Mouse (Mus musculus) megakaryocyte progenitor cell, adult 5-6 weeks (primary cell): Measurements from ENCODE around the gene Fntb. TPM values are rescaled to one million over a fixed set of nuclear protein-coding genes. Genes with fewer than 3 reads are reported as not detected.
A peak's percentile ranks its signal among the peaks of the same experiment; 100 is the strongest.

ENCODE experiments used
- ATAC-seq: replicated peaks from 2 replicates; pipeline ENCODE4 v1.8.0; 2016; ENCODE audit warnings: mild to moderate bottlenecking, moderate TSS enrichment, inconsistent platforms; ENCODE audit not compliant: poor library complexity
- total RNA-seq, 2 experiments: library from RNA; stranded (forward) in 1 of 2; stranded (reverse) in 1 of 2; fragments of 157-497, 149-512 nt in 1 of 2; fragments of 200-1000 nt in 1 of 2; gene quantifications; 2 replicates each; pipeline versions ENCODE4 v1.2.3 to v1.2.4; 2015 to 2017

The Fntb gene
- total RNA-seq (2015) (11.9 and 12.7 TPM in 2 replicates), total RNA-seq (2017) (5.0 and 7.3 TPM in 2 replicates)

DNA sequence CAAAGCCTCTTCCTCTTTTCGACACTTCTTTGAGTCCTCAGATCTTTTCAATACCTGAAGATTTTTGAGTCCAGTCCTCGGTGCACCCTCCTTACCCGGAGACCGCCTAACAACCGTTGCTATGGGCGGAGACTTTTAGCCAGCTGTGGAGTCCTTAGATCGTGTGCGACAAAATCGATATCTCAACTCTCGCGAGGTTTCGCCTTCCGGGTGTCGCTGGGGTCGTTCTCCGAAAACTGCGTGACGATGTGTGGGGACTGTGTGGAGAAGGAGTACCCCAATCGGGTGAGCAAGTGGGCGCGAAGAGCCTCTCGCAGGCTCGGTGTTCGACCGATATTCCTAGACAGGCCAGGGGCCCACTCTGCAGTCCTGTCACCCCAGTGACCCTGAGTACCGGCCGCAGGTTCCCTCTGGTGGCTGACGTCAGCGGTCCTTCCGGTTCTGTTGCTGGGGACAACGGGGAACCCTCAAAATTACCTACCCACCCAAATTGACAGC, at the start of gene Fntb, which contains the start of gene Churc1:
TSS of gene Fntb (plus strand) at position 236 of the 498 bp plus-strand sequence.
TSS of gene Churc1 (plus strand) at position 185 of the 498 bp plus-strand sequence.
- peak; percentile 99 for ATAC-seq

DNA sequence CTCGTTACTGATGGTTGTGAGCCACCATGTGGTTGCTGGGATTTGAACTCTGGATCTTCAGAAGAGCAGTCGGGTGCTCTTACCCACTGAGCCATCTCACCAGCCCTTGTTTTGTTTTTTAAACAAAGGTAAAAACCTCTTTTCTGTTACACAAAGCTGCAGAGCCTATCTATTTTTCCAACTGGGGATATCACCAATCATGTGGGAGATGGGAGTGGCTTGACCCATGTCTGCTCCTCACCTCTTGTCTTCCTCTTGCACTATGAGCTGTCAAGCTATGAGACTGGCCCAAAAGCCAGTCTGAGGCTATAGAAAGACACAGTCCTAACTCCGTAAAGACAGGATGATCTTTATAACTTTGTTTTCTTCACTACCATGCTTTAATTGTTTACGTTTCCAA, 47.0 kb upstream of the Fntb start:
- ATAC-seq, result no peak

DNA sequence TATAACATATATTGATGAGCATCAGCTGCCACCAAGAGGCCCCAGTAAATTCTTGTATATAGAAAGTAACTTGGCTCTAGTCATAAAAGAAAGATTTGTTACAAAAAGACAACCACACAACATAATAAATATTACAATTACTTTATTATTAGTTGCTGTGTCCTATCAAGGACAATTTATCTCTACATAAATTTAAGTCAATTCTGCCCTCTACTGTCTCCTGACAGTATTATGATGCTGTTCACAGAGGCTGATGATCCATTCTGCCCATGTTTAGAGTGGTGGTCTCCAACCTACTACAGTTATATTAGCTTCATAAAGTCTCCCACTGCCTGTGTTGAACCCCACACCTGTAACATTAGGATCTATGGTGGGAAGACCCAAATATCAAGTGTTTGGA, 44.8 kb upstream of the Fntb start:
- no peak for ATAC-seq

DNA sequence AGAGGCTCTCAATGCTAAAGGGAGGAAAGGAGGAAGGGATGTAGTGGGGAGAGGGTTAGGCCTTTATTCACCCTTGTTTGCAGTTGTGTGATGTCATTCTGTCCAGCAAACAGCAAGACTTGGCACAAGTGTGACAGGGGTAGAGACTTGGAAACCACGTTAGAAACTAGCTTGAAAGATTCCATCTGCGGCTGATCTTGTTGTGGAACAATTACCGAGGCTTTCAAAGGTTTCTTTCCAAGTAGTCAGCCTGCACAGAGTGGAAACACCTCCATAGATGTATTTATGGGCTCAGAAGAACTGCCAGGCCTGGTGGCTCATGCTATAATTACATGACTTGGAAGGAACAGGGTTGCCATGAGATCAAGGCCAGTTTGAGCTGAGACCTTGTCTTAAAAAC, 43.4 kb upstream of the Fntb start:
- ATAC-seq, result no peak

DNA sequence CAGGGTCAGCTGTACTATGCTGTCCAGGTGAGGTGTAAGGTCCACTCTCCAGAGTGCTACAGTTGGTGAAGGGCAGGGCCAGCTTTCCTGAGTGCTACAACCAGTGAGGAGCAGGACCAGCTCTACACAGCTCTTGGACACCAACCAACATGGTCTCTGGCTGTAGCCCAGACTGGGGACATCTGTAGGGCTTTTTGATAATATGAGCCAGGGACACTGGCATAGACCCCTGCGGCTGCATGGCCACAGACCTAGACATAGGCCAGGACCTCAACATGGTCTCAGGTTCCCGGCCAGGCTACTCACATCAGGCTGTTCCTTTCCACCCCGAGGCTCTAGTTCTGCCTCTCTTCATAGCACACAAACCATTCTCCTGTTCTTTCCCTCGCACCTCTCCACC, 37.4 kb upstream of the Fntb start:
- ATAC-seq, result no peak

DNA sequence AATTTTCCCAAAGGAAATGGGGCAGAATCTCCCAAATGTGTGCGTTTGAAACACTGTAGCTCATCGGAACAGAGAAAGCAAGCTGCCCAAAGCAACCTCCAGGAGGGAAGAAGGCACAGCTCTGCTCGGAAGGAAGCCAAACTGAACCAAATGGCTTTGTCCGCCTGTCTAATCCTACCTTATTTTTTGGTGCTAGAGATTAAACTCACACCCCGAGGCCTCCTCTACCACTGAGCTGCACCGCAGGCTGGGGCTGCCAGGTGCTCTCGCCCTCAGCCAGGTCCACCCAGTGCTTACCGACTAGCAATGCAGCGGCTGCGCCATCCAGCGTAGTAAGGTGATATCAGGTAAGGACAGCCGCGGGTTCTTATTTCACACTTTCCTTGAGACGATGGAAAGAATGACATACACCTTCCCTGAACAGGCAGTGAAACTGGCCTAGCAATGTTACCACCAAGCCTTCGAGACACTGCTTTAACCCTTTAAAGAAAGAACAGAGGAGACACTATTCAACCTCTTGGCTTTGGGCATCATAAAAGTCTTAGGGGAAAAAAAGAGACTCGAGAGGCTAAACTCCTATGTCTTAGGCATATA, 14.4 kb upstream of the Fntb start:
- no peak for ATAC-seq

DNA sequence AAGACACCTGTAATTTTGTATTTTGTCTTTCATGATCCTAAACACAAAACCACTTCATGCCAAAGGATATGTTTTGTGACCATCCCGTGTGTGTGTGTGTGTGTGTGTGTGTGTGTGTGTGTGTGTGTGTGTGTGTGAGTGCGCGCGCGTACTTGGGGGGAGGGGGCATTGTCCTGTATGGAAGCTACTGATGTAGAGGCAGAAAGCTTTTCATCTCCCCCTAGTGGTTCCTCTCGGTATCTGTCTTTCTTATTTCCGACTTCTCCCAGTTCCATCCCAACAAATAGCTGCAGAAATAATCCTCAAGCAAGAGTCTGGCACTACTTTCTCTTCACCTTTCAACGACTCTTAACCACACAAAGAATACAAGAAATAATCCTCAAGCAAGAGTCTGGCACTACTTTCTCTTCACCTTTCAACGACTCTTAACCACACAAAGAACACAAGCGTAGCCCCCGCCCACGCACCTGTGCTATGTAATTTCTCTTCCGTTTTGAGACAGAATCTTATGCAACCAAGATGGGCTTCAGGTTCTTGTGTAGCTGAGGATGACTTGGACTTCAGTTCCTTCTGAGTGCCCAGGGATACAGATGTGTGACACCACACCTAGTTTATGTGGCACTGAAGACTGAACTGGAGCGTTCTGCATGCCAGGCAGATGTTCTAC, 12.6 kb upstream of the Fntb start:
- peak; percentile 71 for ATAC-seq

DNA sequence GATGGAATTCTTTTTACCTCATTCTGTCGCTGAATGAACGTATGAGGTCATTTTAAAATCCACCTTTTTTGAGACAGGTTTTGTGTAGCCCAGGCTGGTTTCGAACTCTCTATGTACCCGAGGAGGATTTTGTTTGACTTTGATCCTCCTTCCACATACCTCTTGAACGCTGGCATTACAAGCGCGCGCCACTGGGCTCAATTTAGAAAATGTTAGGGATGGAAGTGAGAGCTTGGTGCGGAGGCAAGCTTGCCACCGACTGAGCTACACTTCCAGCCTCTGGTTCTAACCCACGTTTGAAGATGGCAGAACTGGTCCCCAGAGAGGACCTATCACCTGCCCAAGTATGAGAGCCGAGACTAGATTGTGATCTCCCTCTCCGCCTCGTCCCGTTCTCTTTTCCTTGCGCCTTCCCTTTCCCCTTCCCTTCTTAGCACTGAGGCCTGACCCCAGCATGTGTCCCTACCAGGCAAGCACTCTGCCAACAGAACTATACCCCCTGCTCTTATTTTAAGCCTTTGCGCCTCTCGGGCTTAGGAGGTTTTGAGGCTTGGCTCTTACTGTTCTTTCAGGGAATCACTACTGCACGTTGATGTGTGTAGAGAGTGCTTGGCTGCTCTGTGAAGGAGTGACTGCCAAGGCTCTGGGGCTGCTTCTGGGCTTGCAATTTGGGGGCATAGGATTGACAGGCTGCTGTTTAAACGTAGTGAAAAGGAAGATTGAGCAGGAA, 677 bp downstream of the Fntb start:
- ATAC-seq, result peak; percentile 7; the same call in 1 of the 2 replicates

DNA sequence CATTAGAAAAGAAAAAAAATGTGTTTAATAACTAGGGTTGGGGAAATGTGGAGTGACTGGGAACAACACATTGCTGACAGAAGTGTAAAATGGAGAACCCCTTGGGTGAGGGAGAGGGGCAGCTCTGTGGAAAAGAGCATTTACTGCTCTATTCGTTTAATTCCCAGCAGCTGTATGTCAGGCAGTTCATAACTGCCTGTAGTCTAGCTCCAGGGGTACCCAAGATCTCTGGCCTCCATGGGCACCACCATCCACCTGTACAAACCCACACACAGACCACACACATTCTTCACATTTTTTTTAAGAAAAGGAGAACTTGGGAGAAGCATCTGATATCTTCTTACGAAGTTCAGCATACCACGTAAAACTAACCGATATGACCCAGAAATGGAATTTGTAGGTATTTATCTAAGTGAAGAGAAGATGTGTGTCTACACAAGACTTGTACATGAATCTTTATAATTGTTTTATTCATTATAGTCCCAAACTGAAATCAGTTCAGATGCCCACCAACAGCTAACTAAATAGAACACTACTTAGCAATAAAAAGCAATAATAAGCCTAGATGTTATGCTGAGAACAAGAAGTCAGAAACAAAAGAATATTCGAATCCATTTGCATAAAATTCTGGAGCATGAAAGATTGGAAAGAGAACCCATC, 5.6 kb downstream of the Fntb start:
- ATAC-seq, result no peak

DNA sequence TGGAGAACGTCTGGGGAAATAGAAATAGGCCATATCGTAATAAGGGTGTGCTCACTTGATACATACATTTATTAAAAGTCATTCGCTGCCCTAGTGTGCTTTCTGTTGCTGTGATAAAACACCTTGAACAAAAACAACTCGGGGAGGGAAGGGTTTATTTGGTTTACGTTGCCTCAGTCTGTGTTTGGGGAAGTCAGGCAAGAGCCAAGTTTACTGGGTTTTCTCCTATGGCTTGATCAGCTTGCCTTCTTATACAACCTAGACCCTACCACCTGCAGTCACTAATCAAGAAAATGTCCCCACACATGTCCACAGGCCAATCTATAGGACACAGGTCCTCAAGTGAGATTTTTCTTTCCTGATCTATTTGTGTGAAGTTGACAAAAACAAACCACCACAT, 6.2 kb downstream of the Fntb start:
- ATAC-seq, result no peak

DNA sequence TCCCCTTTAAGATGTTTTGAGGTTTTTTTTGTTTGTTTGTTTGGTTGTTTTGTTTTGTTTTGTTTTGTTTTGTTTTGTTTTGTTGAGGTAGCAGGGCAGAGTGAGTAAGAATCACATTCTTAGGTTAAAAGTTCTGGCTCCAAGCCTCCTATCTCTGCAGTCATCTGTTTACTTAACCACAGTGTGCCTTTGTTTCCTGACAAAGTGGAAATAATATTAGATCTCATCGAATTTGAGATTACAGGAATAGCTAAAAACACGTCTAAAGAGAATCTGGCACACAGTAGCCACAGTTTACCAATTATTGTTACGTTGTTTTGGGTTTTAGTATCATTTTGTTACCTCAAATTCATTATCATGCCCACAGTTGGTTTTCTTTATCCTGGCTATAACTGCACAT, 9.3 kb downstream of the Fntb start:
- peak; percentile 44 for ATAC-seq

DNA sequence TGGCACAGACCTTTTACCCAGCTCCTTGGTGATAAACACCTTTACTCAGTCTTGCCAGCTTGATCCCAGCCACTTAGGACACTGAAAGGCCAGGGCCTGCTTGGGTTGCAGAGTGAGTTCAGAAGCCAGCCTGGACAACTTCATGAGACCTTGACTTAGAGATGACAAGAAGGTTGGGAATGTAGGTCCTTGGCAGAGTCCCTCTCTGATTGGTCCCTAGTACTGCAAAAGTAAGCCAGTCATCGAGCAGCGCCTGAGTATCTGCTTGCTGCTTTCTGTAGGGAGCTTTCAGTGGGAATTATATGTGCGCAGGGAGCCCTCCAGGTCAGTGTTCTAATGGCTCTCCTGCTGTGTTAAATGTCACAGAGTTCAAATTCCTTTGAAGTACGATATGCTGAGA, 9.7 kb downstream of the Fntb start:
- no peak for ATAC-seq

DNA sequence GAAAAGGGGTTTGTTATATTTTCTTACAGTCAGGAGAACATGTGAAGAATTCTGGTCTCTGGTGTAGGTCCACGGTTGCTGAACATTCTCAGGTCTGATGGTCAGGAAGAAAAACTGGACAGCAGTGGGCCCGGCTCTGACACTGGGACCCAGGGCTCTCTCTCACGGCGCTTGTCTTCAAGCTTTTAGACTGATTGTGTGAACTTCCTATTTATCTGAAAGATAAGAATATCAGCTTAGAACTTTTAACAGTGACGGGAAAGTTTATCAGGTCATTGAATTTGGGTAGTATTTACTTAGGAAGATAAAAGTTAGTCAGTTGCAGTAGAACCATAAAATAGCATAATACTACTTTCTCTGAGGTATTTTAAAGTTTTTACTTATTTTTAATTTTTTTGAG, 11.5 kb downstream of the Fntb start:
- no peak for ATAC-seq

DNA sequence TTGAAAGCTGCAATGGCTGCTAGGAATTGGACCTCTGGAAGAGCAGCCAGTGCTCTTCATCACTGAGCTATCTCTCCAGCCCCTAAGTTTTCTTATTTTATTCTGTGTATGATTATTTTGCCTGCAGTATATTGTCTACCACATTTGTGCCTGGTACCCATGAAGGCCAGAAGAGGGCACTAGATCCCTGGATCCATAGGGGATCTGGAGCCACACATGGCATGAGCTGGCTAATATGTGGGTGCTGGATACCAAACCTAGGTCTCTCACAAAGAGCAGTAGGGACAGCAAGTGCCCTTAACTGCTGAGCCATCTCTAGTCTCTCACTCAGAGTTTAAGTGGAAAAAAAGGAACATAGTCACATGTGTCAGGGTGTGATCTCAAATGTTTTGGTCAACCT, 12.5 kb downstream of the Fntb start:
- ATAC-seq, result 0 out of 2 replicates have a peak, but pooled peaks have one; percentile 35

DNA sequence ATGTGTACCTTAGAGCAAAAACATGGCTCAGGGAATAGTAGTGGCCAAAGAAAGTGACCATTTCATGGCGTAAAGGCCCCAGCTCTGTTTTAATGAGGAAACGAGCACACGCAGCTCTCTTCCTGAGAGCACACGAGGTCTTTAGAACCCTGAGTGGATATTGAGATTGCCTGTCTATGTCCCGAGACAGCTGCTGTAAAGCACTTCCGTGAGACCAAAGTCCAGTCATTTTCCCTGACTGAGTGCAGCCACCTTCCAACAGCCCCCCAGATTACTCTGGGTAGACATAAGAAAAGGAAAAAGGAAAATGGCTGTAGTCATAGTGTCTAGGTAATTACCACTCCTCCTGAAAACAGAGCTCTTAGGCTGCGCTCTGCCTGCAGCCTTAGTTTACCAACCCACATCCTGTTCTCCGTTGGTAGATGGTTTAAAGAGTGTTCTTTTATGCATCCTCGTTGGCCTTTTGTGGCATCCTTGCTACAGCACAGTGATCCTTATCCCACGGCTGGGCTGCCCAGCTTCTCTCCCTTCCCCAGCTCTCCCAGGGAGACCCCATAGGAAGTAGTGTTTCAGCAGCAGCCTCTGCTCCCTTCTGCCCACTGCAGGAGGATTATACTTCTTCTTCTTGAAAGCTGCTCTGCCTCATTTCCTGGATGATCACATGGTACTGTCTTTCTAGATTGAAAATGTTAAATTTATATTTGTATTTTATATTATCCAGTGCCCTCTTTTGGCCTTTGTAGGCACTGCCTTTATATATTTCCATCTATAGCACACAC, 13.1 kb downstream of the Fntb start:
- peak; percentile 37 for ATAC-seq

DNA sequence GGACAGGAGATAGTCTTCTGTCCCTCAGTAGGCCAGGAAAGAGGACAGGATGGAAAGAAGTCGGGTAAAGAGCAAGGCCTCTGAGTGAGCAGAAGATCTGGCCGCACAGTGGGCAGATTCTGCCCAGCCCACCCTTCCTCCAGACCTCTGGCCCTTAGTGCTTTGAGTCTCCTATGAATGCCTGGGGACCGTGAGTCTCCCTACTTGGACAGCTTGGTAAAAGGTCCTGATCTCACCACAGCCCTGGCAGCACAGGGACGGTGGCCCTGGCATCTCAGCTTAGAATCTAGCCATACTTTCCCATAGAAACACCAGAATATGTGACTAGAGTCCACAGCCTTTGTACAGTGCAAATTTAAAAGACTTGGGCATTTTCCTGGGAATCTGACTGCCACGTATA, 14.6 kb downstream of the Fntb start:
- ATAC-seq, result no peak

DNA sequence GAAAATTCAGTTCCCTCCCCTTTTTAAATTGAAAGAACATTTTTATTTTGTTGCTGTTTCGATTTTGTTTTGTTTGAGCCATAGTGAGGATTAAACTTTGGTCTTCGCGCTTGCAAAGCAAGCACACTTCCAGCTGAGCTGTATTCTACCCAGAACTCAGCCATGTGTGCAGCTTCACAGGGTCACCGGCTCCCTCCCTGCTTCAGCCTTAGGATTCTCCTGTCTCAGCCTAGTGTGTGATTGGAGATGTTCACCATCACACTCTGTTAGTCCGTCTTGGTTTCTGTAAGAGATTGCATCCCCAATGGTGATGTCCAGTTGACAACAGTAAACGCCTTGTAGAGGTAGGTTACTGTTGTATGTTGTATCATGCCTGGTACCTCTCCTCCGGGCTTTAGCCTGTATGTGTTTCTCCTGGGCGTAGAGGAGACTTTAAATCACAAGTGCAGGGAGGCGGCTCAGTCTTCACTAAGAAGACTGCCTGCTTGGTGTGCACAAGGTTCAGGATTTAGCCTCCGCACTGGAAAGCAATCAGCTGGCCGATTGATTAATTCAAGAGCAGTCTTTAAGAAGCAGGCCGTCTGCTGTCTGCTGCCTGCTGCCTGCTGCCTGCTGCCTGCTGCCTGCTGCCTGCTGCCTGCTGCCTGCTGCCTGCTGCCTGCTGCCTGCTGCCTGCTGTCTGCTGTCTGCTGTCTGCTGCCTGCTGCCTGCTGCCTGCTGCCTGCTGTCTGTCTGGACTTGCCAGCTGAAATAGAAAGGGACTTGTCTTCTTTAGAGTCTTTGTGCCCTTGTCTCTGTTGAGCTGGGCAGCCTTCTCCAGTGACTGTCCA, 15.5 kb downstream of the Fntb start:
- ATAC-seq, result no peak

DNA sequence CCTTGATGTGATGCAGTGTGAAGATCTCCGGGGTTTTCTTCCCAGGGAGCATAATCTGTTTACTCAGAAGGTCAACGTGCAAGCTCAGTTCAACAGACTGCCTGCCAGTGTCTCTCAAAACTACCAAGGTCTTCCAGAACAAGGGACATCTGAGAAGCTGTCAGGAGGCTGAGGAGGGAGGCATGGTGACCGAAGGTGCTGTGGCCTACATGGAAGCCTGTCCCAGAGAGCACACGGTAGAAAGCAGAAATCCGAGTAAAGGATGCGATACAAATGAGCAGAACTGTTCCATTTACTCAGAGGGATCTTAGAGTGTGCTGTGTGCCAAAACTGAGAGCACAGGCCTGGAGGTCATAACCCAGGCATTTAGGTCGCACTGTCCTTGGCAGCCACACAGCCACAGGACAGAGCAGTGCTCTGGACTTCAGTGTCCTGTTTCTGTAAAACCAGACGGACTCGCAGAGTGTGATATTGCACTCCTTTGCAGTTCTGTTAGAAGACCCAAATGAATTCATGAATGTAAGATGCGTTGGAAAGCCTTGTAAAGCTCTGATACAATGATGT, 18.7 kb downstream of the Fntb start:
- no peak for ATAC-seq

DNA sequence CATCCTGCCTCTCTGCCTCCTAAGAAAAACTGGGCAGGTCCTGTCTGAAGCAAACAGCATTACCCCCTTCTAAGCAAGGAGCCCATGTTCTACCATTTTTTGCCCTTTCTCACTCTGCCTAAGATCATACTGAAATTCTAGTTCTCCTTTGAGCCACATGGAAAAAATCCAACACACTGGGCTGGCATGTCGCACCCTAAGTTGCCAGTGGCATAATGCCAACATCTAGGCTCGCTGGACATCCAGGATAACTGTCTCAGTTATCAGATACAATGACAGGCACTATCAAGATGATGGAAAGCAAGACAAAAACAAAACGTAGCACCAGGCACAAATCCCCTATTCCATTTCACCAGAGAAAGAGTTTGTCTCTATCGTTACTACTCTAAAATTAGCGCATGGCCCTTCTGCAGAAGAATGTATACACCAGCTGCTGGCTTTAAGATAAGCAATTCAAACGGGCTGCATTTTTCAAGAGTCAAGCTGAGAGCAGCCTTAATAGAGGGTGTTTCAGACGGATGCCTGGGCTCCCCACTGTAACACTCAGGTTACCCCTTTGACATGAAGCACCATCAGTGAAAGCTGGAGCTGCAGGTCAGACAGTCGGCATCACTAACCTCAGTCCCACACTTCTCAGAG, 25.2 kb downstream of the Fntb start:
- peak; percentile 71 for ATAC-seq
